Mouse (Mus musculus) mature B cell (primary cell): Measurements from ENCODE around the gene Rasal1.

Experiments used
- in situ Hi-C: fragments of 300-500 bp; cut with MboI; formaldehyde crosslinking; loops from 2 replicates; pipeline ENCODE4 v1.14.3; 2019

The Rasal1 gene

GRCm38 (mm10) chr5:120714314-120714713 is 65.7 kb downstream of the Rasal1 start:
- in situ Hi-C loops, result loop anchor here (5.0 to 25.0 kb wide), 3 partner anchors 37 to 202 kb away; partner anchors contain the start of genes Plbd2 and Slc8b1

GRCm38 (mm10) chr5:120717136-120717535 is 68.5 kb downstream of the Rasal1 start:
- in situ Hi-C loops, result loop anchor here (25.0 kb wide), 1 partner anchor 205 kb away; the partner anchor contains the start of genes Plbd2 and Slc8b1

- in situ Hi-C loops, result loop anchor here (25.0 kb wide), 1 partner anchor 206 kb away; the partner anchor contains the start of genes Plbd2 and Slc8b1
Measured at GRCm38 (mm10) chr5:120718600-120719378, 70.2 kb downstream of the Rasal1 start.

- in situ Hi-C loops, result loop anchor here (25.0 kb wide), 1 partner anchor 209 kb away; the partner anchor contains the start of genes Plbd2 and Slc8b1
Measured at GRCm38 (mm10) chr5:120721005-120721404, 72.4 kb downstream of the Rasal1 start.

GRCm38 (mm10) chr5:120725811-120726455 is 77.3 kb downstream of the Rasal1 start:
- in situ Hi-C loops, result no loop called here
